Mouse (Mus musculus): ENCODE data around the gene Padi6. TPM values are rescaled to one million over a fixed set of nuclear protein-coding genes. Genes with fewer than 3 reads are reported as not detected.

Gene Padi6
- polyA plus RNA-seq, 1 experiment from 2014 or later: not detected

DNA sequence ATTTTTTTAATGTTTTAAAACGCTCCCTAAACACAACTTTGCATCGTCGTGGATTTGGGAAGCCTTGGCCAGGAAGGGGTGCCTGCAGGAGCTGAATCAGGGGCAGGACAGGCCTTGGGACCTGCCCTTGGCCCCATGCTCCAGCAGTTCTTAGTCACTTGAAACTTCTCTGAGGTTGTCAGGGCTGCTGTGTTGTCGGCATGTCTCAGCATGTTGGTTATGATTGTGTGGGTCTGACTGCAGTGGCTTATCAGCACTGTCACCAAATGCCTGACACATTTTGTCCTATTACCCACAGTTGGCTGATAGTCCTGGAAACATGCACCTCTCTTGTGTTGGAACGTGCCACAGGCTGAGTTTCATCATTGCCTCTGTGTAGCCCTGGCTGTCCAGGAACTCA is 22.4 kb downstream of the Padi6 start:
- no peaks in the 10 kb centered on the region for H3K9me3 ChIP-seq
- H3K4me2 ChIP-seq: no peak overlapping the region
- H3K4me1 ChIP-seq: peaks cover 6% of the 10 kb centered on the region; the same call in 1 of the 2 replicates
- H3K9ac ChIP-seq: no peak overlapping the region
- no peaks in the 10 kb centered on the region for H3K27me3 ChIP-seq
- ATAC-seq (ENCODE audit: insufficient number of reproducible peaks, low FRiP score, low TSS enrichment, low read depth): no peak
- no peak overlapping the region for H3K27ac ChIP-seq
- H3K36me3 ChIP-seq: peaks cover 79% of the 10 kb centered on the region
- no peak overlapping the region for H3K4me3 ChIP-seq
- WGBS: 77% methylated on average over 5 of the region's 5 CpGs

DNA sequence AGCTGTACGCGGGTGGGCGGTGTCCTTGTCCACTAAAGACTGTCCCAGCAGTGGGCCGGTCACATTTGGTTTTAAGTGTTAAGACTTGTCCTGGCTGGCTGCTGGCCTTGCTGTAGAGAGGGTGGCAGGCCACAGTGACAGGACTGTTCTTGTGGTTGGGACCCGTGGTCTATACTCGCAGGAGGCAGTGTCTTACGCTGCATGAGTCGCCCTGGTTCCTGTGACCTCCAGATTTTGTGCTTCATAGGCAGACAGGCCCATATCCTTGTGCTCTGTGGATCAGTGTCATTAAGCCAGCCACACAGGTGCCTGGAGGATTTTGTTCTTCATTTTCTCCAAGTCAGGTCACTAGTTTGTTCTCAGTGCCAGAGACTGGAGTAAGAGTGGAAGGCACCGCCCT is 24.0 kb downstream of the Padi6 start:
- H3K27ac ChIP-seq: no peak overlapping the region
- WGBS: 94% methylated on average over 9 of the region's 9 CpGs
- H3K9ac ChIP-seq: no peak overlapping the region
- no peaks in the 10 kb centered on the region for H3K27me3 ChIP-seq
- H3K4me3 ChIP-seq: no peak overlapping the region
- no peak for ATAC-seq (ENCODE audit: insufficient number of reproducible peaks, low FRiP score, low TSS enrichment, low read depth)
- H3K4me2 ChIP-seq: no peak overlapping the region
- H3K9me3 ChIP-seq: no peaks in the 10 kb centered on the region
- H3K36me3 ChIP-seq: peaks cover 94% of the 10 kb centered on the region
- H3K4me1 ChIP-seq: peaks cover 14% of the 10 kb centered on the region

- Histone ChIP-seq H3K27me3 (no peaks in the 10 kb centered on the region), H3K4me1 (peaks cover 18% of the 10 kb centered on the region), H3K4me2 (no peak overlapping the region), H3K36me3 (peaks cover 95% of the 10 kb centered on the region), H3K9me3 (no peaks in the 10 kb centered on the region), H3K9ac (no peak overlapping the region), H3K27ac (no peak overlapping the region), H3K4me3 (no peak overlapping the region)
- no peak for ATAC-seq (ENCODE audit: insufficient number of reproducible peaks, low FRiP score, low TSS enrichment, low read depth)
- 89% methylated on average over 11 of the region's 11 CpGs for WGBS
These were observed 25.4 kb downstream of the Padi6 start for GRCm38 (mm10) chr4:140716994-140717393.

DNA sequence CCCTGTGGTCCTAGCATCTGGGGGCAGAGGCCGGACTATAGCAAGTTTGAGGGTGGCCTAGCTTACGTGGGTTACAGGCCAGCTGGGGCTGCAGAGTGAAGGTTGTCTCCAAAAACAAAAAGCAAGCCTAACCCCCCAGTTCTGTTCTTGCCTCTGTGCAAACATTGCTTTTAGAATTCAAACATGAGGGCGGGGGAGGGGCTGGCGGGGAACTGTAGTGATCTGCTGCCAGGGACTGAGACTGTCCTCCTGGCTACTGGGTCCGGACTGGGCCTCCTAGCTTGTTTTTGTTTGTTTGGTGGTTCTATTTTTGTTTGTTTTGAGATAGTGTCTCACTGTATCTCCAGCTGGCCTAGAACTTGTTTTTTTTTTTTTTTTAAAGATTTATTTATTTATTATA is 27.9 kb downstream of the Padi6 start:
- no peak overlapping the region for H3K4me3 ChIP-seq
- H3K27ac ChIP-seq: no peak overlapping the region
- peaks cover 27% of the 10 kb centered on the region for H3K4me1 ChIP-seq
- no peak for ATAC-seq (ENCODE audit: insufficient number of reproducible peaks, low FRiP score, low TSS enrichment, low read depth)
- H3K4me2 ChIP-seq: no peak overlapping the region
- H3K36me3 ChIP-seq: peaks cover 92% of the 10 kb centered on the region
- 93% methylated on average over 5 of the region's 5 CpGs for WGBS
- H3K27me3 ChIP-seq: no peaks in the 10 kb centered on the region
- H3K9ac ChIP-seq: no peak overlapping the region
- H3K9me3 ChIP-seq: no peaks in the 10 kb centered on the region

- 52% methylated on average over 29 of the region's 29 CpGs for WGBS
- Histone ChIP-seq H3K4me3 (no peak overlapping the region), H3K36me3 (peaks cover 93% of the 10 kb centered on the region), H3K4me1 (peaks cover 35% of the 10 kb centered on the region), H3K9ac (no peak overlapping the region), H3K27ac (peak overlapping the region; percentile 51), H3K27me3 (no peaks in the 10 kb centered on the region), H3K4me2 (no peak overlapping the region), H3K9me3 (no peaks in the 10 kb centered on the region)
- peak; percentile 68 for ATAC-seq (ENCODE audit: insufficient number of reproducible peaks, low FRiP score, low TSS enrichment, low read depth)
These were observed 28.7 kb downstream of the Padi6 start for GRCm38 (mm10) chr4:140713480-140714365.

GRCm38 (mm10) chr4:140711360-140711759 is 31.1 kb downstream of the Padi6 start:
- H3K4me3 ChIP-seq: no peak overlapping the region
- WGBS: 81% methylated on average over 5 of the region's 5 CpGs
- no peak overlapping the region for H3K4me2 ChIP-seq
- no peaks in the 10 kb centered on the region for H3K27me3 ChIP-seq
- no peak overlapping the region for H3K9ac ChIP-seq
- peaks cover 57% of the 10 kb centered on the region for H3K4me1 ChIP-seq
- H3K36me3 ChIP-seq: peaks cover 84% of the 10 kb centered on the region
- no peaks in the 10 kb centered on the region for H3K9me3 ChIP-seq
- H3K27ac ChIP-seq: no peak overlapping the region
- ATAC-seq (ENCODE audit: insufficient number of reproducible peaks, low FRiP score, low TSS enrichment, low read depth): no peak

- Histone ChIP-seq H3K27ac (0 out of 2 replicates have a peak overlapping the region, but pooled peaks have one; percentile 50), H3K27me3 (no peaks in the 10 kb centered on the region), H3K4me2 (no peak overlapping the region), H3K4me3 (no peak overlapping the region), H3K4me1 (peaks cover 60% of the 10 kb centered on the region), H3K9me3 (no peaks in the 10 kb centered on the region), H3K36me3 (peaks cover 83% of the 10 kb centered on the region), H3K9ac (no peak overlapping the region)
- WGBS: 65% methylated on average over 10 of the region's 10 CpGs
- no peak for ATAC-seq (ENCODE audit: insufficient number of reproducible peaks, low FRiP score, low TSS enrichment, low read depth)
These were observed 31.7 kb downstream of the Padi6 start for GRCm38 (mm10) chr4:140710781-140711180.

DNA sequence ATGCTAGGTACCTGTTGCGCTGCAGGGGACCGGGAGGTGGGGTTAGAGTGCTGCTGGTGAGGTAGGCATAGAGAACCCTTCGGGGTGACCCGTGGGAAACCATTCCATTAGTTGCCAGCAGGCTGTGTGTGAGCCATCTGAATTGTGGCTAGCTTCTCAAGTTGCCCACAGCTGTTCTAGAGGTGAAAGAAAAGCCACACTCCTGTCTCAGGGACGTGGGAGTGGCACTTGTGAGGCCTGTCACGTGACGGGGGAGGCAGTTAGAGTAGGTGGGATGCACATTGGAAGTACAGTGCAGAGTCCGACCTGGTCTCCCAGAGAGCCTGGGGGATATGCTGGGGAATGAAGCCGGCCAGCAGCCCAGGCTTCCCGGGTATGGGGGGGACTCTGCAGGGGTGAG is 32.8 kb downstream of the Padi6 start:
- Histone ChIP-seq H3K9ac (no peak overlapping the region), H3K4me1 (peaks cover 63% of the 10 kb centered on the region), H3K27me3 (no peaks in the 10 kb centered on the region), H3K36me3 (peaks cover 77% of the 10 kb centered on the region), H3K4me2 (no peak overlapping the region), H3K27ac (no peak overlapping the region), H3K4me3 (no peak overlapping the region), H3K9me3 (no peaks in the 10 kb centered on the region)
- no peak for ATAC-seq (ENCODE audit: insufficient number of reproducible peaks, low FRiP score, low TSS enrichment, low read depth)
- 80% methylated on average over 10 of the region's 10 CpGs for WGBS

DNA sequence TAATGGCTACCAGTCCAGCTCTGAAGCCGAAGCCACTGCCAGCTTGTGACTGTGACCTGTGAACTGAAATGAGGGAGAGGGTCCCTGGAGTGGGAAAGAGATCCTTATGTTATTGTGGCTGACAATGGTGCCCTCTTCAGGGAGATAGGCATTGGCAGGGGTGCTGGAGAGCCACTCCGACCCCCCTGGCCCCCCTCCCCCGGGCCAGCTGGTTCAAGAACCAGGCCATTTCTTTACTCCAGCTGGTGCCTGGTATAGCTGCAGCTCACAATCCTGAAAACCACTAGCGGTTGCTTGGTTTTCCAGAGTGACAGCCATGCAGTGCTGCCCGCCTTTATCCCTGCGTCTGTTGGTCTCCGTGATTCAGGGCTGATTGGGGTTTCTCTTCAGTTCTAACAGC is 33.3 kb downstream of the Padi6 start:
- 78% methylated on average over 7 of the region's 7 CpGs for WGBS
- H3K9ac ChIP-seq: no peak overlapping the region
- ATAC-seq (ENCODE audit: insufficient number of reproducible peaks, low FRiP score, low TSS enrichment, low read depth): no peak

GRCm38 (mm10) chr4:140708297-140708927 is 34.0 kb downstream of the Padi6 start:
- Histone ChIP-seq H3K9me3 (no peaks in the 10 kb centered on the region), H3K27ac (no peak overlapping the region; the same call in 1 of the 2 replicates), H3K9ac (no peak overlapping the region), H3K4me2 (no peak overlapping the region), H3K36me3 (peaks cover 65% of the 10 kb centered on the region), H3K4me3 (no peak overlapping the region), H3K27me3 (no peaks in the 10 kb centered on the region), H3K4me1 (peaks cover 64% of the 10 kb centered on the region)
- WGBS: 73% methylated on average over 18 of the region's 18 CpGs
- ATAC-seq (ENCODE audit: insufficient number of reproducible peaks, low FRiP score, low TSS enrichment, low read depth): no peak

More for the DNA sequence above, 33.3 kb downstream of the Padi6 start:
- Histone ChIP-seq H3K4me2 (no peak overlapping the region), H3K4me1 (peaks cover 63% of the 10 kb centered on the region), H3K27ac (no peak overlapping the region), H3K36me3 (peaks cover 72% of the 10 kb centered on the region), H3K9me3 (no peaks in the 10 kb centered on the region), H3K4me3 (no peak overlapping the region), H3K27me3 (no peaks in the 10 kb centered on the region)

DNA sequence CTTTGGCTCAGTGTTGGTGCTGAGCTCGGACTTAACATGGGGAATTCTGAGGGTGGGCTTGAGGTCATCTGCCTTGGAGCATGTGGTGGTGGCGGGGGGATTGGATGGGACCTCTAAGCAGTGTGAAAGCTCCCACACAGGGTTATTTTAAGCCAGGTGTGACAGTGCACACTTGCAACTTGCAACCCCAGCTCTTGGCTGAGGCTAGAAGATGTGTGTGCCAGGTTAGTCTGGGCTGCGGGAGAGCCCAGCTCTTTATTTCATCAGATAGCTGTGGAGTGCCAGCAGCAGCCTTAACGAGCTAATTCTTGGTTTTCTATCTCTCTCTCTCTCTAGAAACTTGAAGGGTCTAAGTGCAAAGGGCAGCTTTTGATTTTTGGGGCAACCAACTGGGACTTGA is 34.8 kb downstream of the Padi6 start:
- ATAC-seq (ENCODE audit: insufficient number of reproducible peaks, low FRiP score, low TSS enrichment, low read depth): no peak
- 65% methylated on average over 4 of the region's 4 CpGs for WGBS
- Histone ChIP-seq H3K4me1 (peaks cover 65% of the 10 kb centered on the region), H3K4me2 (no peak overlapping the region), H3K9ac (no peak overlapping the region), H3K27ac (no peak overlapping the region), H3K27me3 (no peaks in the 10 kb centered on the region), H3K36me3 (peaks cover 57% of the 10 kb centered on the region), H3K4me3 (no peak overlapping the region), H3K9me3 (no peaks in the 10 kb centered on the region)

- no peak for ATAC-seq (ENCODE audit: insufficient number of reproducible peaks, low FRiP score, low TSS enrichment, low read depth)
- Histone ChIP-seq H3K4me1 (peaks cover 67% of the 10 kb centered on the region), H3K27ac (peak overlapping the region; percentile 98), H3K27me3 (no peaks in the 10 kb centered on the region), H3K9me3 (no peaks in the 10 kb centered on the region), H3K9ac (0 out of 2 replicates have a peak overlapping the region, but pooled peaks have one; percentile 92), H3K4me3 (0 out of 2 replicates have a peak overlapping the region, but pooled peaks have one; percentile 86), H3K36me3 (peaks cover 26% of the 10 kb centered on the region), H3K4me2 (peak overlapping the region; percentile 81; the same call in 1 of the 2 replicates)
- whole genome bisulfite sequencing: 45% methylated on average over 4 of the region's 4 CpGs
These were observed 38.3 kb downstream of the Padi6 start for GRCm38 (mm10) chr4:140704166-140704565.
